Mouse (Mus musculus) inflammation-experienced regulatory T-cells (primary cell): ENCODE measurements around the gene Fam174b. TPM values are rescaled to one million over a fixed set of nuclear protein-coding genes. Genes with fewer than 3 reads are reported as not detected.

Experiments used
- polyA plus RNA-seq, 2 experiments: library from polyadenylated mRNA; unstranded; fragments of 100-300 nt; shearing (Covaris generic); gene quantifications; one replicate each; pipeline ENCODE4 v1.2.1; 2017

Gene Fam174b
- polyA plus RNA-seq = 10 to 100 TPM in 1 of 2 experiments, 1 to 10 TPM in 1; 2.7 to 12.4 TPM

GRCm38 (mm10) chr7:73740111-73741035 is at the start of gene Fam174b:
Gene Fam174b, plus strand, starts transcription at chr7:73740302.

Other genes starting within 250 kb of the Fam174b start
- gene Chd2, start 198.5 kb upstream of the Fam174b start, polyA plus RNA-seq = 100 to 1,000 TPM; 202 to 258 TPM